Mouse (Mus musculus) brain, embryonic 14.5 days (tissue): ENCODE measurements at regions not wholly inside any gene's neighbourhood (a gene's known extent, or its start where the extent isn't known, plus 50 kb on each side); places are given as distances from the start of the nearest gene placed in this dataset.

Source experiments
- CTCF ChIP-seq: fragments of 200-500 bp; IDR thresholded peaks from 2 replicates; pipeline ENCODE4 v1.5.1; 2012; ENCODE audit warnings: inconsistent platforms, mild to moderate bottlenecking, moderate library complexity, borderline replicate concordance; ENCODE audit not compliant: insufficient read depth, insufficient read length; ENCODE audit errors: extremely low read depth
- POLR2A ChIP-seq: fragments of 200-500 bp; IDR thresholded peaks from 2 replicates; pipeline ENCODE4 v1.6.1; 2012; ENCODE audit warnings: mild to moderate bottlenecking, inconsistent platforms, borderline replicate concordance; ENCODE audit not compliant: poor library complexity, insufficient read depth, insufficient read length, severe bottlenecking; ENCODE audit errors: extremely low read depth

- no peak for TF ChIP-seq CTCF
- no peak for TF ChIP-seq POLR2A
These were observed 100.7 kb downstream of the Il13ra2 start for GRCm38 (mm10) chrX:147328289-147328688.
